Comparison of ENCODE assay signal across 29 mouse cellular contexts in genomic region chr15:50583951-50584350, GRCm38 (mm10).
"Had no signal": no experiment of that assay in that cellular context is flagged by ENCODE, and none has a peak within 500 bp of the region (broad histone marks: within the 10 kb centered on the region; RNA-seq: fewer than 3 reads in every experiment).

No protein-coding gene starts in this region.

- H3K9me3 ChIP-seq: heart, embryonic 13.5 days; heart, embryonic 15.5 days; hindbrain, embryonic 15.5 days; kidney, embryonic 15.5 days; liver, embryonic 13.5 days; liver, embryonic 15.5 days had no signal

- H3K9ac ChIP-seq: heart, embryonic 13.5 days; heart, embryonic 15.5 days; hindbrain, embryonic 13.5 days; hindbrain, embryonic 15.5 days; kidney, embryonic 15.5 days; limb, embryonic 12.5 days; liver, embryonic 13.5 days; liver, embryonic 15.5 days; liver, postnatal 0 days had no signal

- H3K36me3 ChIP-seq: heart, embryonic 13.5 days; heart, embryonic 15.5 days; hindbrain, embryonic 13.5 days; hindbrain, embryonic 15.5 days; kidney, embryonic 15.5 days; limb, embryonic 10.5 days; limb, embryonic 12.5 days; liver, embryonic 13.5 days; liver, embryonic 15.5 days had no signal

- H3K4me2 ChIP-seq: heart, embryonic 11.5 days; heart, embryonic 13.5 days; heart, embryonic 15.5 days; hindbrain, embryonic 13.5 days; hindbrain, embryonic 15.5 days; kidney, embryonic 15.5 days; limb, embryonic 12.5 days; liver, embryonic 11.5 days; liver, embryonic 13.5 days; liver, embryonic 15.5 days had no signal

- ATAC-seq: hindbrain, postnatal 0 days; intestine, embryonic 16.5 days; liver, postnatal 0 days had no signal

- H3K4me1 ChIP-seq: heart, embryonic 13.5 days; heart, embryonic 15.5 days; hindbrain, embryonic 13.5 days; hindbrain, embryonic 15.5 days; kidney, embryonic 15.5 days; limb, embryonic 10.5 days; limb, embryonic 12.5 days; liver, embryonic 13.5 days; liver, embryonic 15.5 days had no signal

- H3K27ac ChIP-seq: gastrocnemius, adult 2 months; heart, embryonic 13.5 days; heart, embryonic 15.5 days; hindbrain, embryonic 13.5 days; hindbrain, embryonic 15.5 days; hindbrain, postnatal 0 days; kidney, embryonic 15.5 days; kidney, postnatal 0 days; layer of hippocampus, adult 2 months; left cerebral cortex, adult 2 months; limb, embryonic 10.5 days; limb, embryonic 12.5 days; liver, embryonic 13.5 days; liver, embryonic 15.5 days had no signal

- DNase-seq: gastrocnemius, adult 2 months; gastrocnemius, postnatal 10 days; gastrocnemius, postnatal 25 days; heart, adult 18-20 months; heart, postnatal 14 days; heart, postnatal 36 days; kidney, adult 11 months; kidney, adult 2 months; kidney, adult 9 months; kidney, postnatal 14 days; kidney, postnatal 4 days; liver; liver, embryonic 13.5 days; liver, postnatal 0 days had no signal

- H3K4me3 ChIP-seq: gastrocnemius, adult 2 months; heart, embryonic 13.5 days; heart, embryonic 15.5 days; hindbrain, embryonic 13.5 days; hindbrain, embryonic 15.5 days; kidney, embryonic 15.5 days; layer of hippocampus, adult 2 months; left cerebral cortex, adult 2 months; limb, embryonic 10.5 days; limb, embryonic 12.5 days; liver, embryonic 13.5 days; liver, embryonic 15.5 days had no signal

- H3K27me3 ChIP-seq: heart, embryonic 13.5 days; heart, embryonic 15.5 days; hindbrain, embryonic 13.5 days; hindbrain, embryonic 15.5 days; kidney, embryonic 15.5 days; limb, embryonic 12.5 days; liver, embryonic 13.5 days; liver, embryonic 15.5 days had no signal
